Mouse (Mus musculus) spleen, adult 10 weeks (tissue): ENCODE results near the gene Cep290. TPM values are rescaled to one million over a fixed set of nuclear protein-coding genes. Genes with fewer than 3 reads are reported as not detected.

Source experiments
- polyA plus RNA-seq: library from polyadenylated mRNA; stranded (reverse); fragments of 350-450 nt; fragmentation: Illumina TruSeq; extraction: RNeasy Lipid Tissue Mini Kit (QIAGEN cat#74804); gene quantifications from one replicate; pipeline ENCODE4 v1.2.3, GENCODE M21; 2015; ENCODE audit warnings: low replicate concordance; ENCODE audit not compliant: insufficient read depth

The Cep290 gene
- 6.2 TPM for polyA plus RNA-seq

GRCm38 (mm10) chr10:100487097-100487978 lies at the start of gene Cep290, which contains the start of gene Tmtc3:
Gene Cep290 (plus strand): TSS chr10:100487558.
Gene Tmtc3 (minus strand): TSS chr10:100487350.

GRCm38 (mm10) chr10:100590323-100590722 lies 103.0 kb downstream of the Cep290 start, which contains the start of the genes 4930430F08Rik and 1700017N19Rik:
Gene 4930430F08Rik (minus strand): TSS chr10:100590423.
Gene 1700017N19Rik (plus strand): TSS chr10:100590484.

Other genes starting within 250 kb of the Cep290 start
- not detected for gene Gm4301, start 151.9 kb upstream of the Cep290 start, polyA plus RNA-seq
- gene Gm4302, start 146.7 kb upstream of the Cep290 start, polyA plus RNA-seq, result not detected
- not detected for gene Gm4303, start 141.6 kb upstream of the Cep290 start, polyA plus RNA-seq
- not detected for gene Gm4305, start 136.5 kb upstream of the Cep290 start, polyA plus RNA-seq
- not detected for gene Gm4307, start 126.2 kb upstream of the Cep290 start, polyA plus RNA-seq
- gene Gm4312, start 105.0 kb upstream of the Cep290 start, polyA plus RNA-seq, result not detected
- gene Tmtc3, start 208 bp upstream of the Cep290 start, polyA plus RNA-seq, result 7.8 TPM
- 11.9 TPM for gene 4930430F08Rik, start 102.9 kb downstream of the Cep290 start, polyA plus RNA-seq
- gene 1700017N19Rik, start 102.9 kb downstream of the Cep290 start, polyA plus RNA-seq, result not detected